Mouse (Mus musculus) embryonic stem cell, embryonic (primary cell): ENCODE measurements around the gene Chd9.

Experiments
- CTCF ChIA-PET, 4 experiments: fragments of 300-600 bp in 2 of 4; fragments of 350-600 bp in 2 of 4; sonication (Branson Sonifier 250); formaldehyde crosslinking; loops; one replicate each; lab custom pipeline; 2022; ENCODE audit warnings: inconsistent platforms in 2 of 4; lab: Charles Lee
- POLR2A ChIA-PET, 4 experiments: fragments of 300-600 bp in 2 of 4; fragments of 350-600 bp in 2 of 4; sonication (Branson Sonifier 250); formaldehyde crosslinking; loops; one replicate each; lab custom pipeline; 2022; ENCODE audit warnings: antibody characterized with exemption in 4 of 4, inconsistent platforms in 1 of 4; lab: Charles Lee

Chd9 gene

GRCm38 (mm10) chr8:90828181-90828986, at the start of gene Chd9:
Gene Chd9, plus strand, starts transcription at chr8:90828352.
- POLR2A ChIA-PET = interaction anchor here (0.6 to 5.2 kb wide), 62 partner anchors 9 to 1912 kb away, joined by 3 to 35 read pairs (median 5); partner anchors contain the start of genes Gm19935 (in 3 of the 4), Fto (in 1 of the 4) and Rpgrip1l (in 1 of the 4)
- CTCF ChIA-PET = interaction anchor here (0.6 to 2.3 kb wide), 65 partner anchors 9 to 1215 kb away, joined by 3 to 35 read pairs (median 4); partner anchors contain the start of genes Gm19935 (in 1 of the 4) and Rbl2 (in 1 of the 4)

- ChIA-PET CTCF (no interaction called here), POLR2A (no interaction called here)
Observed at GRCm38 (mm10) chr8:90791616-90792015, 36.5 kb upstream of the Chd9 start.

GRCm38 (mm10) chr8:90793710-90794109, 34.4 kb upstream of the Chd9 start:
- CTCF ChIA-PET = interaction anchor here (0.7 to 1.5 kb wide), 11 partner anchors 19 to 944 kb away, joined by 3 to 7 read pairs (median 3); partner anchors contain the start of gene Chd9 (in 1 of the 4)
- POLR2A ChIA-PET = interaction anchor here in 3 of 4 experiments (0.6 to 0.8 kb wide), 5 partner anchors 11 to 225 kb away, joined by 3 read pairs; no protein-coding TSS in a partner anchor

- CTCF ChIA-PET = interaction anchor here (0.5 to 2.2 kb wide), 15 partner anchors 10 to 1225 kb away, joined by 3 to 8 read pairs (median 4); partner anchors contain the start of gene Chd9 (in 1 of the 4)
- POLR2A ChIA-PET = interaction anchor here in 3 of 4 experiments (0.6 to 1.4 kb wide), 7 partner anchors 9 to 339 kb away, joined by 3 to 5 read pairs (median 4); no protein-coding TSS in a partner anchor
Observed at GRCm38 (mm10) chr8:90794990-90795861, 32.9 kb upstream of the Chd9 start.

GRCm38 (mm10) chr8:90799473-90799872, 28.7 kb upstream of the Chd9 start:
- ChIA-PET CTCF (no interaction called here), POLR2A (no interaction called here)

GRCm38 (mm10) chr8:90813602-90814320, 14.4 kb upstream of the Chd9 start:
- CTCF ChIA-PET = interaction anchor here (0.5 to 2.6 kb wide), 34 partner anchors 11 to 811 kb away, joined by 3 to 27 read pairs (median 4); partner anchors contain the start of gene Chd9 (in 4 of the 4)
- POLR2A ChIA-PET = interaction anchor here (0.6 to 3.3 kb wide), 20 partner anchors 8 to 329 kb away, joined by 3 to 29 read pairs (median 5); partner anchors contain the start of gene Chd9 (in 2 of the 4)

- ChIA-PET POLR2A (interaction anchor here in 3 of 4 experiments (0.6 to 4.1 kb wide), 12 partner anchors 9 to 110 kb away, joined by 3 to 35 read pairs (median 9); partner anchors contain the start of gene Chd9 (in 3 of the 3)), CTCF (interaction anchor here in 2 of 4 experiments (0.6 to 3.0 kb wide), 7 partner anchors 9 to 1371 kb away, joined by 3 to 13 read pairs (median 4); partner anchors contain the start of gene Chd9 (in 1 of the 2))
Observed at GRCm38 (mm10) chr8:90816061-90816882, 11.9 kb upstream of the Chd9 start.

- ChIA-PET CTCF (interaction anchor here (0.6 to 3.0 kb wide), 9 partner anchors 8 to 1370 kb away, joined by 3 to 13 read pairs (median 4); partner anchors contain the start of gene Chd9 (in 1 of the 4)), POLR2A (interaction anchor here in 3 of 4 experiments (0.6 to 4.1 kb wide), 20 partner anchors 8 to 733 kb away, joined by 3 to 35 read pairs (median 6); partner anchors contain the start of gene Chd9 (in 3 of the 3))
Observed at GRCm38 (mm10) chr8:90817293-90817692, 10.9 kb upstream of the Chd9 start, which contains the start of gene Gm19935. Gene Gm19935, minus strand, starts transcription at chr8:90817393.

GRCm38 (mm10) chr8:90819561-90820320, 8.4 kb upstream of the Chd9 start:
- CTCF ChIA-PET = interaction anchor here in 2 of 4 experiments (0.7 to 1.3 kb wide), 2 partner anchors 8 to 298 kb away, joined by 3 to 6 read pairs; partner anchors contain the start of gene Chd9 (in 1 of the 2)
- POLR2A ChIA-PET = interaction anchor here in 1 of 4 experiments (1.5 to 4.1 kb wide), 2 partner anchors 10 to 88 kb away, joined by 4 to 35 read pairs; partner anchors contain the start of gene Chd9

GRCm38 (mm10) chr8:90820321-90820696, 7.8 kb upstream of the Chd9 start:
- CTCF ChIA-PET = interaction anchor here in 2 of 4 experiments (0.7 to 1.3 kb wide), 2 partner anchors 8 to 298 kb away, joined by 3 to 6 read pairs; partner anchors contain the start of gene Chd9 (in 1 of the 2)
- POLR2A ChIA-PET = interaction anchor here in 1 of 4 experiments (0.7 kb wide), 1 partner anchor 49 kb away, joined by 3 read pairs; no protein-coding TSS in a partner anchor

- ChIA-PET CTCF (interaction anchor here in 1 of 4 experiments (0.6 kb wide), 1 partner anchor 376 kb away, joined by 6 read pairs; no protein-coding TSS in a partner anchor), POLR2A (interaction anchor here in 2 of 4 experiments (0.9 to 2.7 kb wide), 3 partner anchors 9 to 11 kb away, joined by 3 to 10 read pairs (median 5); no protein-coding TSS in a partner anchor)
Observed at GRCm38 (mm10) chr8:90822443-90822842, 5.7 kb upstream of the Chd9 start.

- CTCF ChIA-PET = interaction anchor here in 3 of 4 experiments (0.5 to 3.2 kb wide), 9 partner anchors 8 to 309 kb away, joined by 3 to 19 read pairs (median 4); partner anchors contain the start of gene Gm19935 (in 1 of the 3)
Observed at GRCm38 (mm10) chr8:90825459-90825871, 2.7 kb upstream of the Chd9 start.

GRCm38 (mm10) chr8:90828987-90829740, 1.0 kb downstream of the Chd9 start:
- CTCF ChIA-PET = interaction anchor here (0.6 to 2.3 kb wide), 54 partner anchors 8 to 348 kb away, joined by 3 to 35 read pairs (median 5); partner anchors contain the start of genes Gm19935 (in 1 of the 4) and Rbl2 (in 1 of the 4)

More at GRCm38 (mm10) chr8:90825459-90825871, 2.7 kb upstream of the Chd9 start:
- POLR2A ChIA-PET = interaction anchor here in 3 of 4 experiments (0.6 to 3.2 kb wide), 47 partner anchors 8 to 1873 kb away, joined by 3 to 29 read pairs (median 4); partner anchors contain the start of genes Gm19935 (in 3 of the 3) and Rbl2 (in 2 of the 3)

GRCm38 (mm10) chr8:90829825-90830224, 1.7 kb downstream of the Chd9 start:
- ChIA-PET CTCF (interaction anchor here in 3 of 4 experiments (0.7 to 2.3 kb wide), 12 partner anchors 16 to 348 kb away, joined by 3 to 35 read pairs (median 5); no protein-coding TSS in a partner anchor), POLR2A (interaction anchor here (0.5 to 5.2 kb wide), 32 partner anchors 11 to 304 kb away, joined by 3 to 35 read pairs (median 6); partner anchors contain the start of gene Gm19935 (in 2 of the 4))

More at GRCm38 (mm10) chr8:90828987-90829740, 1.0 kb downstream of the Chd9 start:
- POLR2A ChIA-PET = interaction anchor here (0.6 to 5.2 kb wide), 58 partner anchors 8 to 1913 kb away, joined by 3 to 35 read pairs (median 5); partner anchors contain the start of genes Gm19935 (in 3 of the 4), Fto (in 1 of the 4) and Rpgrip1l (in 1 of the 4)
